Mouse (Mus musculus) hindlimb bud, embryonic 11.5 days (tissue): Measurements from ENCODE around the gene Lrrc29.

Experiments
- DNase-seq: peaks from one replicate; pipeline ENCODE4 v3.0.0-alpha.2; 2012; ENCODE audit warnings: low read depth, low spot score; ENCODE audit errors: extremely low spot score

Gene Lrrc29

GRCm38 (mm10) chr8:105268342-105269074 lies 57.6 kb downstream of the Lrrc29 start:
- DNase-seq = no peak

GRCm38 (mm10) chr8:105266775-105267174 lies 59.3 kb downstream of the Lrrc29 start:
- DNase-seq = no peak

GRCm38 (mm10) chr8:105265128-105265527 lies 61.0 kb downstream of the Lrrc29 start:
- no peak for DNase-seq

- DNase-seq = no peak
Measured at GRCm38 (mm10) chr8:105264024-105264982, 61.8 kb downstream of the Lrrc29 start, which contains the start of the genes Tradd and Fbxl8. Gene Tradd, minus strand, starts transcription at chr8:105264609. Gene Fbxl8, plus strand, starts transcription at chr8:105264648.

- no peak for DNase-seq
Measured at GRCm38 (mm10) chr8:105263244-105263912, 62.7 kb downstream of the Lrrc29 start.
